Mouse (Mus musculus): ENCODE results near the gene Igfbp4.

GRCm38 (mm10) chr11:99065353-99065752 is 24.3 kb downstream of the Igfbp4 start:
- no peak for TF ChIP-seq POLR2A (IDR thresholded peaks at IDR 0.05; ENCODE audit: low read depth, low read length)
- no peak for TF ChIP-seq CTCF (IDR thresholded peaks at IDR 0.05; ENCODE audit: extremely low read depth, insufficient read depth, insufficient read length, insufficient replicate concordance)
